Mouse (Mus musculus) heart, postnatal 25 days (tissue): Measurements from ENCODE around the gene Cdc26. TPM values are rescaled to one million over a fixed set of nuclear protein-coding genes. Genes with fewer than 3 reads are reported as not detected.

ENCODE experiments used
- DNase-seq: peaks from one replicate; pipeline ENCODE4 v3.0.0; 2022; ENCODE audit warnings: low spot score
- intact Hi-C: fragments of 180-260 bp; cut with DNase I; formaldehyde crosslinking; loops from one replicate; pipeline ENCODE4 v1.15.1; 2025
- total RNA-seq, 2 experiments: library from RNA; stranded (reverse); gene quantifications; 2 replicates each; pipeline ENCODE4 v1.2.3; 2021

The Cdc26 gene
- total RNA-seq: 10 to 100 TPM; 42.9 to 45.1 TPM

DNA sequence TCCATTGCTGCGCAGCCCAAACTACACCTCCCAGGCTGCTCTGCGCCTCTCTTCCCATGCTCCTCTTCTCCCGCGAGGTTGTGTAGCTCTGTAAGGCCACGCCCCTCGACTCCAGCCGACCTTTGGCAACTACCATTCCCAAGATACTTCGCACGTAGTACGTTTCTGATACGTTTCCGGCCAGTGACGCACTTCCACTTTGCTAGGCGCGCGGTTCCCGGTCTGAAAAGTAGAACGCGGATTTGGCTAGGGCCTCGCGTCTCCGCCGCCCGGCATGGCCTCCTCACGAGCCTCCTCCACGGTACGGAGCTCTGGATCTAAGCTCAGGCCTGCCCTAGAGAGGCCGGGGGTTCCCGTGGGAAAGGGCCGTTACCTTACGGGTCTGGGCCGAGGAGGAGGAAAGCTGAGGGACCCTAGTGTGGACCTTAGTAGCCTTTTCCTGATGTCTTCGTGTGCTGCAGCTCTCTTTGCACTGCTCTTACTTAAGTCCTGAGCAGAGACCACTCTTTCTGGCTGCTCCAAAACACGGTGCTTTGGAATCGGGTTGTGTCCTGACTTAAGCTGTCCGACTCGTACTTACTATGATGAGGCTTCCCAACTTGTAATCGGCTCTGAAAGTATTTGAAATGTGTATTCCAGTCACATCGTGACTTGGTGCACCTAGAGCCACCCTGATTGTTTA lies at the start of gene Cdc26, which contains the start of gene Prpf4:
Gene Cdc26 (minus strand): TSS at position 42 of the 682 bp plus-strand sequence.
Gene Prpf4 (plus strand): TSS at position 197 of the 682 bp plus-strand sequence.
- peak; percentile 97 for DNase-seq
- intact Hi-C loops: loop anchor here (2.0 to 10.0 kb wide), 4 partner anchors 48 to 121 kb away; partner anchors contain the start of genes Alad, Fkbp15 and Slc31a1

DNA sequence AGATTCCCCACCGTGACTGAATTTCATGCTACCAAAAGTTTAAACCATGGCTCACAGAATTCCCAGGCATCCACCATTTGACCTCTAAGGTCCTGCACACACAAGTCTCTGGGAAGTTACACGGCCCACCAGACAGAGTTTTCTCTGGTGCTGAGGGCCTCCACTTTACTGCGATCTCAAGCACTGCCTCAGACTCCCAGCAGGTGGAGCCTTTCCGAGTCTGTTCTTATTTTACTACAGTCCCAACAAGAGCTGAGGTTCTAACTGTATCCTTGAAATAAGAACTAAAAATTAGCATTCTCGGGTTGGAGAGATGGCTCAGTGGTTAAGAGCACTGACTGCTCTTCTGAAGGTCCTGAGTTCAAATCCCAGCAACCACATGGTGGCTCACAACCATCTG lies 46.6 kb upstream of the Cdc26 start:
- no peak for DNase-seq
- intact Hi-C loops: loop anchor here (5.0 kb wide), 2 partner anchors 52 to 307 kb away; no protein-coding TSS in a partner anchor

DNA sequence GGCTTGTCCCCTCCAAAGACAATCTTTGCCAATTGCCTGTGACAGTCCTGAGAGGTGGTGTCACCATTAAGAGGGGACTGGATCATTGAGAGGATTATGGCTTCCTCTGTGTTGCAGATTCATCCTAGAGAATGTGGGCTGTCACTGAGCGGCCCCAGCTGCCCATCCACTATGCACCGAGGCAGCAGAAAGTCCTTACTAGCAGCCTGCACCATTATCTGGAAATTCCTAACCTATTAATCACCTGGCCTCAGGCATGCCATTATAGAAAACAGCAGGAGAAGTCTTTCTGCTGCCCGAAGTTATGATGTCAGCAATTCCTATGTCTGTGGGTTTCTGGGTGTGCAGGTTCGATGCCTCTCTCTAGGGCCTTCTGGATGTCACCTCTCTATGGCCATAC lies 32.5 kb upstream of the Cdc26 start:
- intact Hi-C loops: no loop called here
- no peak for DNase-seq

DNA sequence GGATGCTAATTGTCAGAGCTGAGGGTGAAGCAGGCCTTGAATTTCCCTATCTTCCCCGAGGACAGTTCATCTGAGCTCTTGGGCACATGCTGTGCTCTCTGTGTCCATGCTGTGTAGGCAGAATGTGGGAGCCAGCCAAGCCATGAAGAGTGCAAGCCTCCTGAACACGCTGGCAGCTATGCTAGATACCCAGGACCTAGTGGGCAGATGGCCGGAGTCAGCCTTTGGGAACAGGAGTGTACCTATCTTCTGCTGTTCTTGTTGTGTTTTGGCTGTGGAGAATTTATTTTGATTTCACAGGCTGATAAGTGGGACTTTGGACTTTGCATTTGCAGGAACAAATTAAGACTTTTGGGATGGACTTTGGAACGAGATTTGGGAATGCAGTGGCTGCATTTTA lies 32.1 kb upstream of the Cdc26 start:
- intact Hi-C loops: no loop called here
- DNase-seq: no peak

- no peak for DNase-seq
- intact Hi-C loops: no loop called here
These were observed 31.4 kb upstream of the Cdc26 start for GRCm38 (mm10) chr4:62439793-62440192.

DNA sequence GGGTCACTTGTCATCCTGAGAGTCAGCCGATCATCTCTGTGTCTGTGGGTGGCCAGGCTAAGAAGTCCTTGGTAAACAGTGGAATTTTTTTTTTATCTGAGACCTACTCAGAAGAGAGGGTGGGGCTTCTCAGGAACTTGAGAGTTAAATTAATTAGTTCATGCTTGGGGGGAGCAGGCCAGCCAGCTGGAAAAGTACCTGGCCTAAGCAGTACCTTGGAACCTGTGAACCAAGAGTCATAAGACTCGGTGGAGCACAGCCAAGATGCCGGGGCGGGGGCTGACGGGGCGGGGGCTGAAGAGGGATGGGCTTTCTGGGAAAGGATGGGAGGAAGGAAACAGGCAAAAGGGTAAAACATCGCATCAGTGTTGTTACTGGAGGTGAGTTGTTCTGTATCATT lies 29.4 kb upstream of the Cdc26 start:
- intact Hi-C loops: no loop called here
- no peak for DNase-seq

GRCm38 (mm10) chr4:62437256-62437778 lies 28.9 kb upstream of the Cdc26 start:
- no peak for DNase-seq
- intact Hi-C loops: no loop called here

- intact Hi-C loops: no loop called here
- DNase-seq: no peak
These were observed 26.6 kb upstream of the Cdc26 start, which contains the start of gene Rnf183 for GRCm38 (mm10) chr4:62435081-62435480. TSS of gene Rnf183 (minus strand) at chr4:62435252.

- intact Hi-C loops: no loop called here
- DNase-seq: no peak
These were observed 25.8 kb upstream of the Cdc26 start for GRCm38 (mm10) chr4:62433939-62434870.

DNA sequence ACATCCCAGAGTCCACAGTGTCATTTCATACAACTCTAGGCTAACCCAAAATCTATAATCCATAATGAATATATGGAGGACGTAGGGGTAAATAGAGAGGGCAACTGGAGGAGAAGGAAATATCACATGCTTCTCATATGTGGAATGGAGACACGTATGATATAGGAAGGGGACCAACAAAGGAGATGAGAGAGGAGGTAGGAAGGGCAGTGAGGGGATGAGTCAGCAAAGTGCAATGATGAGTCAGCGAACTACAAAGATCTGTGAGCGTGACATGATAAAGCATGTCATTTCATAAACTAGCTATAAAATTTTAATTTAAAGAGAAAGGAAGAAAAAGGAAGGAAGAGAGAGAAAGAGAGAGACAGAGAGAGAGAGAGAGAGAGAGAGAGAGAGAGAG lies 23.1 kb upstream of the Cdc26 start:
- DNase-seq: no peak
- intact Hi-C loops: no loop called here

DNA sequence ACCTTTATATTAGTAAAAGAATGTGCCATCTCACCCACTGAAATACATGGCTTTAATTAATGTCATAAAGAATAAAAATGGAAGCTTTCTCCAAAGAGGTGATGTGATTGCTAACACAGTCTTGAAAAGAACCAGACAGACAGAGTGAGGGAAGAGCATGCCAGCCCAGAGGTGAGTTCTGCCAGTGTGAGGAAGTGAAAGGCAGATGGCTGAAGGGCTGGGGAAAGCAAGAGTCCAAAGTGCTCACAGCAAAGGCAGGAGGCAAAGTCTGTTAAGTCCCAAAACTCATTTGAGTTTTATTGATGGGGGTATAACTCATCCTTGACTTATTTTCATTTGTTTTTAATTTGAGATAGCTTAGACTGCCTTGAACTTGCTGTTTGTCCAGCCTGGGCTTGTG lies 22.2 kb upstream of the Cdc26 start:
- DNase-seq: no peak
- intact Hi-C loops: no loop called here

- DNase-seq: no peak
- intact Hi-C loops: loop anchor here (5.0 kb wide), 1 partner anchor 88 kb away; the partner anchor contains the start of gene Alad
These were observed 21.2 kb upstream of the Cdc26 start for GRCm38 (mm10) chr4:62429616-62430015.

DNA sequence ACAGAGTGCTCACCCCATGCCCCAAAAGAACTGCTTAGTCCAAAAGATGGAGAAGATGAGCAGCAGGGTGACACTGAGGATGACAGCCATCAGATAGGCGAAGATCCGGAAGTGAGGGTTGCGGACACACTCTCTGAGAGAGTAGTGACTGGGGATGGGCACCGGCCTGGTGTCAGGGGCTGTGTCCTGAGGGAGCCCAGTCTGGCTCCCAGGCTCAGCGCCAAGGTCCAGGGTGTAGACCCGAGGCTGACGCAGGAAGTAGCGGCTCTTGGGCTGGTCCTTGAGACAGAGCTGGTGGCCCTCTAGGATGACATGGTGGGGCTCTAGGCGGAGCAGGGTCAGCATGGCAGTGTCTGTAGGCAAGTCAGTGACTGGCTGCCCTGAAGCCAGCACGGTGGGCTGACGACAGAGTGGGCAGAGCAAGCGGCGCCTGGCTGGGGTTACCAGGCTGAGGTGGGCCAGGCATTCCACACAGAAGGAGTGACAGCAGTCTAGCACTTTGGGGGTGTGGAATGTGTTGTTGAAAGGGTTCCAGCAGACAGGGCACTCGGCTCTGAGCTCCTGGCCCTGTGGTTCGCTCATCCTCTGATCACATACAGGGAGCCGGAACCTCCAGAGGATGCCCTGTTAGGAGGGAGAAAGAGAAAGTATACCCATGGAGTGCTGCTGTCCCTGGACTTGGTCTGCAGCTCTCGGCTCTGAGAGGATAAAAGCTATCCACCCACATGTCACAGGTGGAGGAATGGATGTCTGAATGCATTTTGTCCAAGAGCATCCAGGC lies 19.7 kb upstream of the Cdc26 start:
- intact Hi-C loops: loop anchor here (5.0 kb wide), 1 partner anchor 89 kb away; the partner anchor contains the start of gene Alad
- no peak for DNase-seq

DNA sequence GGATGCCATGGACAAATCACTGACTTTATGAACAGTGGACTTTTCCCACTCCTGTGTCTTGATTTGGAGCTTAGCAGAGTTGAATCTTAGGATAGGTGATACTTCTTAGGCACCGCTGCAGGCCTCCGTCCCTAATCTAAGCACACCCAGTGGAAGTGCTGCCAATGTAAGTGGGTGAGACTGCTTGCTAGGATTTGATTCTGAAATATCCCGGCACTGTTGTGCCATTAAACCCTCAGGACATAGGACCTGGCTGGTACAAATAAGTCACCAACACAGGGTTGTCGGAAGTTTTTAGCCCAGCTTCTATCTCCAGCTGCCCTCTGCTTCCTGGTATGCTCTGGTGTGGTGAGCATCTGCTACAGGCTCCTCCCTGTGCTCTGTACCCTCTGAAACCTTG lies 17.4 kb upstream of the Cdc26 start:
- intact Hi-C loops: loop anchor here (5.0 kb wide), 1 partner anchor 91 kb away; the partner anchor contains the start of gene Alad
- no peak for DNase-seq

DNA sequence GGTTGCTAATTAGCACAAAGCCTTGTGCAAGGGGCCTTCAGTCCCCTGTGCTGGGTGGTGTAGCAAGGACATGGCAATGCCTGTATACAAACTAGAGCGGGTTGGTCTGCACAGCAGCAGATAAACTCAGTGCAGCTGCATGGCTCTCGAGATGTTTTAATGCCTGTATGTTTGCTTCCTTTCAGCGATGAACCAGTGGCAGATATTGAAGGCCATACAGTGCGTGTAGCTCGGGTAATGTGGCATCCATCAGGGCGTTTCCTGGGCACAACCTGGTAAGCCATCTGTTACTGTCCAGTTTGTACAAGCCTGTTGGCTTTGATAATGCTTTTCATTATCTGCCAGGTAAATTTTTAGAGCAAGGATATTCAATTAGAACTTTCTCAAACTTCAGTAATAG lies 10.6 kb upstream of the Cdc26 start:
- DNase-seq: no peak
- intact Hi-C loops: no loop called here

DNA sequence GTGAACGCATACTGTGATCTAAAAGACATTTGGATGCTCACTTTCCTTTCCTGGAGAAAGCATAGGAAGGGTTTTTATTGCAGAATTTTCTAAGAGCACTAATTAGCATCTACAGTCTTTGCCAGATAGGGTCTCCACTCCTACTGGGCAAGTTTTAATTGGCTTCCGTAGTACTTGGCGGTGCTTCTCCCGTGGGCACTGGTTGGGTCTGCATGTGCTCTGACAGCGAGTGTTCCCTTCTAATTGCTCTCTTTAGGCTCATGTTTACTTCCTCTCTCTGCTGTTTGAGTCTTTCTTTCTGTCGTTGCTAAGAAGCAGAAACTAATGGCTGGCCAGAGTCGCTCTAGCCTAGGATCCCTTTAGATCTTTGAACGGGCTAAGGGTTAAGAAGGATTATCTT lies 10.0 kb upstream of the Cdc26 start:
- DNase-seq: no peak
- intact Hi-C loops: no loop called here

- no peak for DNase-seq
- intact Hi-C loops: no loop called here
These were observed 3.2 kb upstream of the Cdc26 start for GRCm38 (mm10) chr4:62411606-62412005.

GRCm38 (mm10) chr4:62410325-62410724 lies 1.9 kb upstream of the Cdc26 start:
- no peak for DNase-seq
- intact Hi-C loops: no loop called here

DNA sequence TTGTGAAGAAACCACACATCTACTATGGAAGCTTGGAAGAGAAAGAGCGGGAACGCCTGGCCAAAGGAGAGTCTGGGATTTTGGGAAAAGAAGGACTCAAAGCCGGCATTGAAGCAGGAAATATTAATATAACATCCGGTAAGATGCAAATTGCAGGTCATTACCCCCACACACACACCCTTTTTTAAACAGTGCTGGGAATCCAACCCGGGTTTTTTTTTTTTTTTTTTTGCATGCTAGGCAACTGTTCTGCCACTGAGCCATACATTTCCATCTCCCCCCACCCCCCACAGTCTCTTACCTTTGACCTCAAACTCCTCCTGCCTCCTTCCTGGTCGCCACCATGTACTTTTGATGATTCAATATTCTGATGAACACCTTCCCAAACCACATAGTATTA lies 1.2 kb upstream of the Cdc26 start:
- DNase-seq: no peak
- intact Hi-C loops: loop anchor here (2.0 to 10.0 kb wide), 4 partner anchors 49 to 122 kb away; partner anchors contain the start of genes Alad, Fkbp15 and Slc31a1
